Mouse (Mus musculus) heart, adult 2 months (tissue): ENCODE measurements around the gene Pdgfc.

Source experiments
- CTCF ChIP-seq: fragments of 200-600 bp; IDR thresholded peaks from 2 replicates; pipeline ENCODE4 v1.8.1; 2022; ENCODE audit warnings: antibody characterized with exemption, mild to moderate bottlenecking, moderate library complexity
- EP300 ChIP-seq: fragments of 200-500 bp; IDR thresholded peaks from 2 replicates; pipeline ENCODE4 v1.6.1; 2011; ENCODE audit warnings: low read depth, low read length, control low read depth; ENCODE audit not compliant: insufficient read depth
- POLR2A ChIP-seq: fragments of 200-500 bp; IDR thresholded peaks from 2 replicates; pipeline ENCODE4 v1.6.1; 2011; ENCODE audit warnings: mild to moderate bottlenecking, low read depth, low read length, control low read depth; ENCODE audit not compliant: insufficient read depth

DNA sequence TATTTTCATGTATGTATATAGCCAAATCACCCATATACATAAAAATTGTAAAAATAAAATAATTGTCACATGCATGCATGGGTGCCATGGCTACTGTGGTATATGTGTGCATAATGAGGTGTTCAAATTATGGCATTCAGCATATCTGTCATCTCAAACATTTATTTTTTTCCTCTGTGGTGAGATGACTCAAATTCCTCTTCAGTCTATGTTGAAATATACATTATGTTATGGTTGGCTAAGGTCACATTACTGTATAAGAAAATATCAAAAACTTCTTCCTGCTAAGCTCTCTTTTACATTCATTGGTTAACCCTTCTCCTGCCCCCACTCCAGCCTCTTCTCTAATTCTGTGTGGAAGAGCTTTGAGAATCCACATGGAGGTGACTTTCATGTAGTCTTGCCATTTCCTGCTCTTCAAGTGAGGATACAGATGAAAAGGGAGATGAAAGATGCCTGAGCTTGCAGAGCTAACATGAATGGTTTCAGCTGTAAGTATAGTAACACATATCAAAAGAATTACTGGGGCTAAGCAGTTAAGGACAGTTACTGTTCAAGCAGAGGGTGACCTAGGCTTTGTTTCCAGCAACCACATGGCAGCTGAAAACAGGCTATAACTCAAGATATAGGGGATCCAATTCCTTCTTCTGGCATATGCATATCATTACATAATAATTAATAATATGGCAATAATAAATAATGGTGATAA, 124.4 kb downstream of the Pdgfc start:
- no peak for TF ChIP-seq CTCF
- TF ChIP-seq POLR2A, result no peak
- TF ChIP-seq EP300, result no peak
